Mouse (Mus musculus) erythroblast, embryonic 14.5 days (primary cell): ENCODE data around the gene Minos1.

ENCODE experiments used
- GATA1 ChIP-seq: IDR thresholded peaks from 2 replicates; pipeline ENCODE4 v1.6.1; 2012; ENCODE audit warnings: low read length, inconsistent platforms, mixed read lengths
- TAL1 ChIP-seq: IDR thresholded peaks from 3 replicates; pipeline ENCODE4 v1.6.1; 2012; ENCODE audit warnings: low read length, inconsistent platforms, mixed read lengths

- TF ChIP-seq TAL1 (no peak), GATA1 (no peak)
These were observed 14.4 kb downstream of the Minos1 start for GRCm38 (mm10) chr4:139116356-139117063.
